In genomic region chr6:18128059-18128458, GRCm38 (mm10) we compare ENCODE assay signal across 37 mouse cellular contexts. TPM values are rescaled to one million over a fixed set of nuclear protein-coding genes. Genes with fewer than 3 reads are reported as not detected.
"Had no signal": no experiment of that assay in that cellular context is flagged by ENCODE, and none has a peak within 500 bp of the region (broad histone marks: within the 10 kb centered on the region; RNA-seq: fewer than 3 reads in every experiment).

No protein-coding gene starts in this region.

- H3K4me2 ChIP-seq: limb, embryonic 12.5 days; limb, embryonic 13.5 days; limb, embryonic 15.5 days; liver, embryonic 11.5 days; liver, embryonic 12.5 days; liver, embryonic 13.5 days; liver, embryonic 15.5 days; lung, embryonic 15.5 days; midbrain, embryonic 11.5 days; midbrain, embryonic 12.5 days; midbrain, embryonic 13.5 days; midbrain, embryonic 15.5 days; neural tube, embryonic 12.5 days had no signal

- H3K36me3 ChIP-seq: limb, embryonic 10.5 days; limb, embryonic 12.5 days; limb, embryonic 13.5 days; limb, embryonic 15.5 days; liver, embryonic 12.5 days; liver, embryonic 13.5 days; liver, embryonic 15.5 days; lung, embryonic 15.5 days; midbrain, embryonic 10.5 days; midbrain, embryonic 12.5 days; midbrain, embryonic 13.5 days; midbrain, embryonic 15.5 days; neural tube, embryonic 12.5 days had no signal

- H3K9ac ChIP-seq: limb, embryonic 12.5 days; limb, embryonic 13.5 days; limb, embryonic 15.5 days; liver, embryonic 12.5 days; liver, embryonic 13.5 days; liver, embryonic 14.5 days; liver, embryonic 15.5 days; liver, postnatal 0 days; lung, embryonic 15.5 days; midbrain, embryonic 12.5 days; midbrain, embryonic 13.5 days; midbrain, embryonic 15.5 days; neural tube, embryonic 12.5 days had no signal

- H3K4me3 ChIP-seq: left cerebral cortex, adult 2 months; limb, embryonic 10.5 days; limb, embryonic 12.5 days; limb, embryonic 13.5 days; limb, embryonic 15.5 days; liver, embryonic 12.5 days; liver, embryonic 13.5 days; liver, embryonic 15.5 days; lung, embryonic 15.5 days; megakaryocyte, embryonic 14.5 days; midbrain, embryonic 10.5 days; midbrain, embryonic 12.5 days; midbrain, embryonic 13.5 days; midbrain, embryonic 15.5 days; myocyte; neural tube, embryonic 12.5 days had no signal

- H3K27me3 ChIP-seq: limb, embryonic 12.5 days; limb, embryonic 13.5 days; limb, embryonic 15.5 days; liver, embryonic 12.5 days; liver, embryonic 13.5 days; liver, embryonic 15.5 days; lung, embryonic 15.5 days; megakaryocyte, embryonic 14.5 days; midbrain, embryonic 12.5 days; midbrain, embryonic 13.5 days; midbrain, embryonic 15.5 days; neural tube, embryonic 12.5 days had no signal

- H3K9me3 ChIP-seq: limb, embryonic 10.5 days; limb, embryonic 12.5 days; limb, embryonic 13.5 days; limb, embryonic 15.5 days; liver, embryonic 12.5 days; liver, embryonic 13.5 days; liver, embryonic 15.5 days; lung, embryonic 15.5 days; megakaryocyte, embryonic 14.5 days; midbrain, embryonic 10.5 days; midbrain, embryonic 12.5 days; midbrain, embryonic 13.5 days; midbrain, embryonic 15.5 days; neural tube, embryonic 12.5 days had no signal

- DNase-seq: left cerebral cortex, postnatal 4 days; liver; liver, embryonic 13.5 days; liver, postnatal 0 days; lung, adult 18-20 months; lung, adult 2 months; lung, postnatal 10 days; lung, postnatal 14 days; lung, postnatal 4 days; midbrain, embryonic 14.5 days had no signal

- H3K27ac ChIP-seq: left cerebral cortex, adult 2 months; limb, embryonic 10.5 days; limb, embryonic 12.5 days; limb, embryonic 13.5 days; limb, embryonic 15.5 days; liver, embryonic 12.5 days; liver, embryonic 13.5 days; liver, embryonic 14.5 days; liver, embryonic 15.5 days; lung, embryonic 15.5 days; macrophage; midbrain, embryonic 10.5 days; midbrain, embryonic 12.5 days; midbrain, embryonic 13.5 days; midbrain, embryonic 15.5 days; neural tube, embryonic 12.5 days had no signal

- ATAC-seq: liver, embryonic 12.5 days; liver, postnatal 0 days; lung, postnatal 0 days; midbrain, embryonic 13.5 days; midbrain, embryonic 15.5 days; midbrain, embryonic 16.5 days had no signal

- H3K4me1 ChIP-seq: limb, embryonic 10.5 days; limb, embryonic 12.5 days; limb, embryonic 13.5 days; limb, embryonic 15.5 days; liver, embryonic 12.5 days; liver, embryonic 13.5 days; liver, embryonic 15.5 days; lung, embryonic 15.5 days; megakaryocyte, embryonic 14.5 days; midbrain, embryonic 10.5 days; midbrain, embryonic 12.5 days; midbrain, embryonic 13.5 days; midbrain, embryonic 15.5 days; neural tube, embryonic 12.5 days had no signal

RNA-seq across cellular contexts. Expression of gene Asz1, which starts 19.2 kb away (rescaled TPM):
- polyA plus RNA-seq: limb, embryonic 10.5 days; limb, embryonic 11.5 days; limb, embryonic 12.5 days; limb, embryonic 13.5 days; limb, embryonic 14.5 days; limb, embryonic 15.5 days; liver, adult 2 months; liver, embryonic 12.5 days; liver, embryonic 13.5 days; liver, embryonic 14.5 days; liver, embryonic 15.5 days; liver, embryonic 16.5 days; liver, postnatal 0 days; lung, adult 2 months; macrophage; midbrain, embryonic 10.5 days; midbrain, embryonic 11.5 days; midbrain, embryonic 12.5 days; midbrain, embryonic 13.5 days; midbrain, embryonic 14.5 days; midbrain, embryonic 15.5 days; midbrain, embryonic 16.5 days; midbrain, postnatal 0 days; myocyte; neural tube, embryonic 11.5 days; neural tube, embryonic 12.5 days had no signal

RNA-seq across cellular contexts. Expression of gene Cftr, which starts 42.4 kb away (rescaled TPM):
- polyA plus RNA-seq: macrophage; midbrain, embryonic 11.5 days; myocyte had no signal
